Mouse (Mus musculus): Measurements from ENCODE around the gene Ttll3. TPM values are rescaled to one million over a fixed set of nuclear protein-coding genes. Genes with fewer than 3 reads are reported as not detected.

The Ttll3 gene
- 2.5 and 5.0 TPM in 2 replicates for polyA plus RNA-seq (2014; fragmentation: Nextera tagmentation; extraction: Ambion mirVana)

DNA sequence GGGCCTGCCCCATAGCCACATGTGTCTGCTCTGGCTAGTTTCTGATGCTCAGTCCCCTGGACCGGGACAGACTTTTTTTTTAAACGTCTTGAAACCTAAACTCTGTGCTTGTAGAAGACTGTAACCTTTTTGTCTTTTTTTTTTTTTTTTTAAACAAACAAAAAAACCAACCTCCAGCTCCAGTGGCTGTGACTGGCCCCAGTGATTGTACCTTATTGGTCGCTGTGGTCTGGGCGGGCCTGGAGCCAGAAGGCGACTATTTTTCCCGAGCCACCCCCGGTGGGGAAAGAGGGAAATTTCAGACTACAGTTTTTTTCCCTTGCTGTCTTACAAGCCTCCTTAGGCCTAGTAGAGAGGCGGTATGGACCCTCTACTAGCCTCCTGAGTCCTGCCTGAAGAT, at the start of gene Ttll3:
Ttll3 (plus strand) TSS at position 301 of the 400 bp plus-strand sequence.
- no peak within 1 kb of the TSS for H3K4me2 ChIP-seq (ENCODE audit: low read length)
- peaks cover 66% of the 10 kb centered on the region for H3K36me3 ChIP-seq (ENCODE audit: control insufficient read depth, insufficient read depth, low read length)
- no peak within 1 kb of the TSS for H3K9ac ChIP-seq (ENCODE audit: low read length)
- H3K4me3 ChIP-seq (ENCODE audit: low read depth, low read length) = no peak within 1 kb of the TSS
- ATAC-seq = no peak
- H3K27ac ChIP-seq (ENCODE audit: low read depth, low read length) = no peak within 1 kb of the TSS
- DNase-seq (ENCODE audit: low spot score) = no peak
- peaks cover 6% of the 10 kb centered on the region; the same call in 1 of the 2 replicates for H3K4me1 ChIP-seq (ENCODE audit: control insufficient read depth, insufficient read depth, low read length)
- 74% methylated on average over 8 of the region's 8 CpGs for WGBS
- H3K9me3 ChIP-seq (replicated peaks; ENCODE audit: control insufficient read depth, low read length) = no peaks in the 10 kb centered on the region
- H3K27me3 ChIP-seq (replicated peaks; ENCODE audit: control insufficient read depth, insufficient read depth, low read length) = no peaks in the 10 kb centered on the region

DNA sequence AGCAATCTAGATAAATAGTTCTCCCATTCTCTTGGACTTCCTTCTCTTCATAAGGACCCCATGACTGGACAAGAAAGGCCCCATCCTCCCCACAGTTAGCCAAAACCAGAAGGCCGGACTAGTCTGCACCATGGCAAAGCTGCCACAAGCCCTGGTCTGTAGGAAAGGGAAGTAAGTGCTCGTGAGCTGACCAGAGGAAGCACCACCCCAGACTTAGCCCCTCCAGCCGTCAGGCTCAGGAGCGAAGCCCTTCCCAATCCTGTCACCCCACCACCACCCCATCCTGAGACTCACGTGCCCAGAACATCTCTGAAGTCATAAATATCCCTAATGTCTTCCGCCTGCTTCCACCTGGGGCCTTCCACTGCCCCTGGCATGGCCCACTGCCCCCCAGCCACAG, 47.5 kb upstream of the Ttll3 start:
- no peak overlapping the region; the same call in 1 of the 2 replicates for H3K27ac ChIP-seq (ENCODE audit: low read depth, low read length)
- no peak overlapping the region for H3K4me2 ChIP-seq (ENCODE audit: low read length)
- no peak overlapping the region for H3K9ac ChIP-seq (ENCODE audit: low read length)
- H3K4me3 ChIP-seq (ENCODE audit: low read depth, low read length) = no peak overlapping the region
- H3K27me3 ChIP-seq (replicated peaks; ENCODE audit: control insufficient read depth, insufficient read depth, low read length) = no peaks in the 10 kb centered on the region
- no peaks in the 10 kb centered on the region for H3K9me3 ChIP-seq (replicated peaks; ENCODE audit: control insufficient read depth, low read length)
- peaks cover 14% of the 10 kb centered on the region for H3K4me1 ChIP-seq (ENCODE audit: control insufficient read depth, insufficient read depth, low read length)
- WGBS = 91% methylated on average over 6 of the region's 6 CpGs
- DNase-seq (ENCODE audit: low spot score) = no peak
- peaks cover 23% of the 10 kb centered on the region for H3K36me3 ChIP-seq (ENCODE audit: control insufficient read depth, insufficient read depth, low read length)
- no peak for ATAC-seq

DNA sequence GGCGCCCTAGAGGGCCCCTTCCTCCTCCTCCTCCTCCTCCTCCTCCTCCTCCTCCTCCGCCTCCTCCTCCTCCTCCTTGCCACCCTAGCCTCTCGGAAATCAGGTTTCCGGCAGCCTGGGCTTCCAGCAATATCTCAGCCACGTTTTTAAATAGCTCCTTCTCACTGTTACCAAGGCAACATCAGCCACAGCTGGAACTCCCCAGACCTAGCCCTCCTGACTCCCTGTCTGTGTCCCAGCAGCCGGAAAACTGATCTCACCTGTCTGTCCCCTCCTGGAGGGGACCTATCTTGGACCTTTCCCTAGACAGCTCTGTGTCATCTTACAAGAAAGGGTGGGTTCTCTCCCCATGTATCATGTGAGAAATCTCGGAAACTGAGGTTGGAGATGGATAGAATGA, 46.8 kb upstream of the Ttll3 start:
- peaks cover 18% of the 10 kb centered on the region for H3K36me3 ChIP-seq (ENCODE audit: control insufficient read depth, insufficient read depth, low read length)
- WGBS = 40% methylated on average over 4 of the region's 7 CpGs
- no peak overlapping the region for H3K4me3 ChIP-seq (ENCODE audit: low read depth, low read length)
- no peak overlapping the region for H3K9ac ChIP-seq (ENCODE audit: low read length)
- H3K27ac ChIP-seq (ENCODE audit: low read depth, low read length) = 0 out of 2 replicates have a peak overlapping the region, but pooled peaks have one; percentile 9
- H3K9me3 ChIP-seq (replicated peaks; ENCODE audit: control insufficient read depth, low read length) = no peaks in the 10 kb centered on the region
- peaks cover 14% of the 10 kb centered on the region for H3K4me1 ChIP-seq (ENCODE audit: control insufficient read depth, insufficient read depth, low read length)
- peak overlapping the region; percentile 80 for H3K4me2 ChIP-seq (ENCODE audit: low read length)
- ATAC-seq = no peak
- DNase-seq (ENCODE audit: low spot score) = no peak
- H3K27me3 ChIP-seq (replicated peaks; ENCODE audit: control insufficient read depth, insufficient read depth, low read length) = no peaks in the 10 kb centered on the region

DNA sequence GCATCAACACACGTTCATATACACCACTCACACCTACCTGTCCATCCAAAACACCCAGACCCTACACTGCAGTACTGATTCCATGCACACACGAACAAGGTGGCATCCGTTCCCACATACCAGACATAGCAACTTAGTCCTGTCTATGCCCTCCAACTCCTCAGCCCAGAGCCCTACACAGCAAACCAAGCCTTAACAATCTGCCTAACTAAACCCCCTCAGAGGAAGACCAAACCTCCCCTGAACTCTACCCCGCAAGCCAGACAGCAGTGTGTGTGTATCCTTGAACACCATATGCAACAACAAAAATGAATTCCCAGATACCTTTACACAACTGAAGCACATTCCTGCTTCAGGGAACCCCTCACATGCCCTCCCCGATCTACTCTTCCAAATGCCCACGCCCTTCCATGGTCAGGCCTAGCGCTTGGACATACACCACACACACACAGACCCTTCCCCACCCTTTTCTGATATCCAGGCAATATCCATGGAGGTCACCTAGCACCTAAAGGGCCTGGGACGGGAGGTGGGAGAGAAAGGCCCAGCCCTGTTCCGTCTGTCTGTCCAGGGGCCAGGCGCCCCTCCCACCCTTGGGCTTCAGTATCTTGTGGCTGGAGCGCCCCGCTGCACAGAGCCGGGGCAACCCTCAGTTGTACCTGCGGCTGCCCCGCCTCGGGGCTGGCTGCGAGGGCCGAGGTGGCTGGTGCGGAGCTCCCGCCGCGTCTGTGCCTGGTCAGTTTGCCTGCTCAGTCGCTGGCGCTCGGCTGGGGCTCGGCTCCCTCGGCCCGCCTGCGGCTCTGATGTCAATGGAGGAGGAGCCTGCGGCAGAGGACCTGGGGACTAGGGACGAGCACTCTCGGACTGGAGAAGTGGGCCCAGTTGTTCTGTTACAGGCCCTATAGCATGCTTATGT, 45.6 kb upstream of the Ttll3 start, which contains the start of gene Camk1:
Camk1 (minus strand) TSS at position 808 of the 916 bp plus-strand sequence.
- Histone ChIP-seq H3K27me3 (replicated peaks; ENCODE audit: control insufficient read depth, insufficient read depth, low read length) (no peaks in the 10 kb centered on the region), H3K4me3 (ENCODE audit: low read depth, low read length) (peak within 1 kb of the TSS; percentile 54), H3K27ac (ENCODE audit: low read depth, low read length) (peak within 1 kb of the TSS; percentile 21; the same call in 1 of the 2 replicates), H3K4me1 (ENCODE audit: control insufficient read depth, insufficient read depth, low read length) (peaks cover 14% of the 10 kb centered on the region), H3K9ac (ENCODE audit: low read length) (peak within 1 kb of the TSS; percentile 87), H3K4me2 (ENCODE audit: low read length) (peak within 1 kb of the TSS; percentile 80), H3K36me3 (ENCODE audit: control insufficient read depth, insufficient read depth, low read length) (peaks cover 10% of the 10 kb centered on the region), H3K9me3 (replicated peaks; ENCODE audit: control insufficient read depth, low read length) (no peaks in the 10 kb centered on the region)
- DNase-seq (ENCODE audit: low spot score) (peak; percentile 61), ATAC-seq (peak; percentile 86)
- 17% methylated on average over 32 of the region's 32 CpGs for WGBS

DNA sequence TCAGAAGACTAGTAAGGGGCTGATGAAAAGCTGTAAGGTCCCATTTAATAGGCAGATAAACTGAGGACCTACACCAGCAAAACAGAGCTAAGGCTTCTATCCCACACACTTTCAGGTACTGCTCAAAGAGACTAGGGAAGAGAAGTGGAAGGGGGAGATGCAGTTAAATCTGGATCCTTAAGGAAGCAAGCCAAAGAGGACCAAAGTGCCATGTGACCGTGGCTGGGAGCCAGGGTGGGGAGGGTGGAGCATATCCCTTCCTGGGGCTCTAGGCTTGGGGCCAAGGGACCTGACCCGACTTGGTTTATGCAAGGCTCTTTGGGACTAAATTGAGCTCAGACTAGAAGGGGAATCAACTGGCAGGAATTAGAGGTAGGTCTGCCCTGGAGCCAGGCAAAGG, 44.7 kb upstream of the Ttll3 start:
- H3K4me3 ChIP-seq (ENCODE audit: low read depth, low read length) = no peak overlapping the region
- H3K9ac ChIP-seq (ENCODE audit: low read length) = peak overlapping the region; percentile 87; the same call in 1 of the 2 replicates
- 48% methylated on average over 2 of the region's 2 CpGs for WGBS
- H3K9me3 ChIP-seq (replicated peaks; ENCODE audit: control insufficient read depth, low read length) = no peaks in the 10 kb centered on the region
- peaks cover 14% of the 10 kb centered on the region for H3K4me1 ChIP-seq (ENCODE audit: control insufficient read depth, insufficient read depth, low read length)
- DNase-seq (ENCODE audit: low spot score) = peak; percentile 32
- peak overlapping the region; percentile 80 for H3K4me2 ChIP-seq (ENCODE audit: low read length)
- H3K27ac ChIP-seq (ENCODE audit: low read depth, low read length) = no peak overlapping the region
- 0 out of 2 replicates have a peak, but pooled peaks have one; percentile 8 for ATAC-seq
- H3K36me3 ChIP-seq (ENCODE audit: control insufficient read depth, insufficient read depth, low read length) = peaks cover 7% of the 10 kb centered on the region
- no peaks in the 10 kb centered on the region for H3K27me3 ChIP-seq (replicated peaks; ENCODE audit: control insufficient read depth, insufficient read depth, low read length)

DNA sequence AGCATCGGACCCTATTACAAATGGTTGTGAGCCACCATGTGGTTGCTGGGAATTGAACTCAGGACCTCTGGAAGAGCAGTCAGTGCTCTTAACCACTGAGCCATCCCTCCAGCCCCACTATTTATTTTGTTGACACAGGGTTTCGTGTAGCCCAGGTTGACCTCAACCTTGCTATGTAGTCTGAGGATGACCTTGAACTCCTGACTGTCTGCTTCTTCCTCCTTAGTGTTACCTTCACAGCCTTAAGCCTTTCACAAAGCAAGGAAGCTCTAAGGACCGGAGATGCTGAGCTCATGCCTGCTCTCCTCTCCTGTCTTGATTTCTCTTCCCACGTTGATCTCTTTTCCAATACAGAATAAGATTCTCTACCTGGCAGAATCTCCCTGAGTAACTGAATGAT, 42.2 kb upstream of the Ttll3 start:
- DNase-seq (ENCODE audit: low spot score) = no peak
- Histone ChIP-seq H3K9ac (ENCODE audit: low read length) (no peak overlapping the region), H3K36me3 (ENCODE audit: control insufficient read depth, insufficient read depth, low read length) (no peaks in the 10 kb centered on the region), H3K4me3 (ENCODE audit: low read depth, low read length) (no peak overlapping the region), H3K4me2 (ENCODE audit: low read length) (no peak overlapping the region), H3K27me3 (replicated peaks; ENCODE audit: control insufficient read depth, insufficient read depth, low read length) (no peaks in the 10 kb centered on the region), H3K4me1 (ENCODE audit: control insufficient read depth, insufficient read depth, low read length) (peaks cover 14% of the 10 kb centered on the region), H3K9me3 (replicated peaks; ENCODE audit: control insufficient read depth, low read length) (no peaks in the 10 kb centered on the region), H3K27ac (ENCODE audit: low read depth, low read length) (no peak overlapping the region)
- no peak for ATAC-seq
- 92% methylated on average over 4 of the region's 4 CpGs for WGBS

DNA sequence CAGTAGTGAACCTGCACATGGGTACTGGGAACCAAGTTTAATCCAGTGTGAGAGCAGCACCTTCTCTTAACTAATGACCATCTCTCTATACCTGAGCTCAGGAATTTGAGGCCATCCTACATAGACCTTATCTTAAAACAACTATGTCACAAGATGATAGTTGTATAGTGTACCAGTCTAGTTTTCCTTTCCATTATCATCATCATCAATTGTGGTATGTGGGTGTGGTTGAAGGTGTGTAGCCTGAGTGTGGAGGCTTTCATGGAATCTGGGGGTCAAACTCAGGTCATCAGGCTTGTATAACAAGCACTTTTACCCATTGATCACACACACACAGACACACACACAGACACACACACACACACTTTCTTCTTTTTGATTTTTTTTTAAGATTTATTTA, 38.5 kb upstream of the Ttll3 start:
- no peaks in the 10 kb centered on the region for H3K36me3 ChIP-seq (ENCODE audit: control insufficient read depth, insufficient read depth, low read length)
- no peak overlapping the region for H3K4me2 ChIP-seq (ENCODE audit: low read length)
- no peaks in the 10 kb centered on the region for H3K27me3 ChIP-seq (replicated peaks; ENCODE audit: control insufficient read depth, insufficient read depth, low read length)
- DNase-seq (ENCODE audit: low spot score) (no peak), ATAC-seq (no peak)
- H3K9ac ChIP-seq (ENCODE audit: low read length) = no peak overlapping the region
- no peak overlapping the region for H3K27ac ChIP-seq (ENCODE audit: low read depth, low read length)
- H3K9me3 ChIP-seq (replicated peaks; ENCODE audit: control insufficient read depth, low read length) = no peaks in the 10 kb centered on the region
- H3K4me3 ChIP-seq (ENCODE audit: low read depth, low read length) = no peak overlapping the region
- H3K4me1 ChIP-seq (ENCODE audit: control insufficient read depth, insufficient read depth, low read length) = no peaks in the 10 kb centered on the region

DNA sequence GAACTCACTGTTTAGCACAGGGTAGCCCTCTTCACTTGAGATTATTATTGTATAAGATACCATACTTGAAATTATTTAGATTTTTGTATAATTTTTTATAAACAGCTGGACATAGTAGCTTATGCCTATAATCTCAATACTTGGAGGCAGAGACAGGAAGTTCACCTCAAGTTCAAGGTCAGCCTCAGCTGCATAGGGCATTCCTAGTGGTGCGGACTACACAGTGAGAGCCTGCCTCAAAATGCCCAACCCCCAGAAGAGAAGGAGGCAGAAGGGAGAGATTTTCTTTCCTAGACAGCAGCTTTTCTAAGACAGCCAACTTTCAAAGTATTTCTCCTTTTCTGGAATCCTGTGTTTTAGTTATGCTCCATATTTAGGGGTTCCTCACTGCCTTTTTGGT, 37.9 kb upstream of the Ttll3 start:
- ATAC-seq = no peak
- no peaks in the 10 kb centered on the region for H3K36me3 ChIP-seq (ENCODE audit: control insufficient read depth, insufficient read depth, low read length)
- WGBS = 94% methylated on average over 1 of the region's 1 CpGs
- H3K27ac ChIP-seq (ENCODE audit: low read depth, low read length) = no peak overlapping the region
- H3K9ac ChIP-seq (ENCODE audit: low read length) = no peak overlapping the region
- H3K4me1 ChIP-seq (ENCODE audit: control insufficient read depth, insufficient read depth, low read length) = no peaks in the 10 kb centered on the region
- H3K4me2 ChIP-seq (ENCODE audit: low read length) = no peak overlapping the region
- H3K9me3 ChIP-seq (replicated peaks; ENCODE audit: control insufficient read depth, low read length) = no peaks in the 10 kb centered on the region
- H3K27me3 ChIP-seq (replicated peaks; ENCODE audit: control insufficient read depth, insufficient read depth, low read length) = no peaks in the 10 kb centered on the region
- DNase-seq (ENCODE audit: low spot score) = no peak
- H3K4me3 ChIP-seq (ENCODE audit: low read depth, low read length) = no peak overlapping the region

DNA sequence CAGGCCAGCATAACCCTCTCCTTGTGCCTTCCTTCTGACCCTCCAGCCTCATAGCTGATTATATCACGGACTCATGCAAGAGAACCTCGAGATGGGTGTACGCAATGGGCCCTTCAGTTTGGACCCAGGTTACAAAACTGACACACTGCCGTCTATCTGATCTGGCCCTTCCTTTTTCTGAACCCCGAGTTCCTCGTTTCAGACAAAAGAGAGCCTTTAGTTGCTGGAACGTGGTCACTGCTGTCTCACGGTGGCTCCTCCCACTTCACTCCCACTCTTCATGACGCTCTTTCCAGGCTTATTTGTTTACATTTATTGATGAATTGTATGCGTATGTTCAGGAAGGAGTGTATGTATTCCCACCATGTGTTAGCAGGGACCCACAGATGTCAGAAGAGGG, 37.4 kb upstream of the Ttll3 start:
- no peaks in the 10 kb centered on the region for H3K36me3 ChIP-seq (ENCODE audit: control insufficient read depth, insufficient read depth, low read length)
- H3K4me3 ChIP-seq (ENCODE audit: low read depth, low read length) = no peak overlapping the region
- H3K9ac ChIP-seq (ENCODE audit: low read length) = no peak overlapping the region
- H3K27ac ChIP-seq (ENCODE audit: low read depth, low read length) = no peak overlapping the region
- H3K4me2 ChIP-seq (ENCODE audit: low read length) = no peak overlapping the region
- H3K27me3 ChIP-seq (replicated peaks; ENCODE audit: control insufficient read depth, insufficient read depth, low read length) = no peaks in the 10 kb centered on the region
- H3K4me1 ChIP-seq (ENCODE audit: control insufficient read depth, insufficient read depth, low read length) = no peaks in the 10 kb centered on the region
- WGBS = 56% methylated on average over 10 of the region's 10 CpGs
- DNase-seq (ENCODE audit: low spot score) = no peak
- H3K9me3 ChIP-seq (replicated peaks; ENCODE audit: control insufficient read depth, low read length) = no peaks in the 10 kb centered on the region
- ATAC-seq = no peak
